Mouse (Mus musculus) lung, postnatal 4 days (tissue): ENCODE results near the gene Ube2v1.
A peak's percentile ranks its signal among the peaks of the same experiment; 100 is the strongest.

Experiments used
- DNase-seq, 2 experiments: peaks; one replicate each; pipeline ENCODE4 v3.0.0; 2021

The Ube2v1 gene

GRCm38 (mm10) chr2:167631591-167632448 is at the start of gene Ube2v1:
Gene Ube2v1, minus strand, starts transcription at chr2:167632095.
- peak; percentile 98 for DNase-seq

GRCm38 (mm10) chr2:167680657-167681056 is 48.8 kb upstream of the Ube2v1 start:
- DNase-seq = peak; percentile 55 to 76

- DNase-seq = peak; percentile 86 to 90
Measured at GRCm38 (mm10) chr2:167679902-167680430, 48.1 kb upstream of the Ube2v1 start.

- DNase-seq = no peak
Measured at GRCm38 (mm10) chr2:167678600-167678999, 46.7 kb upstream of the Ube2v1 start.

- DNase-seq = peak in 1 of 2 experiments; percentile 66
Measured at GRCm38 (mm10) chr2:167675120-167675909, 43.4 kb upstream of the Ube2v1 start.

- DNase-seq = peak in 1 of 2 experiments; percentile 59
Measured at GRCm38 (mm10) chr2:167672212-167672685, 40.4 kb upstream of the Ube2v1 start.

GRCm38 (mm10) chr2:167671101-167671633 is 39.3 kb upstream of the Ube2v1 start:
- DNase-seq = no peak

- no peak for DNase-seq
Measured at GRCm38 (mm10) chr2:167669398-167669797, 37.5 kb upstream of the Ube2v1 start.

GRCm38 (mm10) chr2:167668426-167668825 is 36.5 kb upstream of the Ube2v1 start:
- no peak for DNase-seq

- DNase-seq = no peak
Measured at GRCm38 (mm10) chr2:167665972-167666713, 34.2 kb upstream of the Ube2v1 start.

- DNase-seq = no peak
Measured at GRCm38 (mm10) chr2:167662713-167663112, 30.8 kb upstream of the Ube2v1 start.

- peak; percentile 97 to 99 for DNase-seq
Measured at GRCm38 (mm10) chr2:167661270-167662203, 29.6 kb upstream of the Ube2v1 start, which contains the start of gene Gm20431. Gene Gm20431, minus strand, starts transcription at chr2:167661496.

GRCm38 (mm10) chr2:167660611-167660971 is 28.7 kb upstream of the Ube2v1 start:
- no peak for DNase-seq

- peak; percentile 82 to 91 for DNase-seq
Measured at GRCm38 (mm10) chr2:167659847-167660610, 28.1 kb upstream of the Ube2v1 start.

- no peak for DNase-seq
Measured at GRCm38 (mm10) chr2:167659177-167659846, 27.4 kb upstream of the Ube2v1 start.

GRCm38 (mm10) chr2:167658712-167659111 is 26.8 kb upstream of the Ube2v1 start:
- DNase-seq = no peak

GRCm38 (mm10) chr2:167657973-167658372 is 26.1 kb upstream of the Ube2v1 start:
- no peak for DNase-seq

- DNase-seq = peak; percentile 71 to 76
Measured at GRCm38 (mm10) chr2:167656629-167657478, 25.0 kb upstream of the Ube2v1 start.
